Mouse (Mus musculus): ENCODE measurements around the gene Scaf4. TPM values are rescaled to one million over a fixed set of nuclear protein-coding genes. Genes with fewer than 3 reads are reported as not detected.

The Scaf4 gene
- polyA plus RNA-seq (2015; fragmentation: Nextera tagmentation; extraction: Ambion mirVana), result 7.7 and 7.9 TPM in 2 replicates

GRCm38 (mm10) chr16:90283905-90284891 lies at the start of gene Scaf4:
Scaf4 (minus strand) TSS chr16:90284503.
- Histone ChIP-seq H3K9ac (ENCODE audit: low read depth, low read length) (peak within 1 kb of the TSS; percentile 98), H3K36me3 (ENCODE audit: control insufficient read depth, insufficient read depth) (no peaks in the 10 kb centered on the region), H3K27ac (ENCODE audit: low read length) (peak within 1 kb of the TSS; percentile 97), H3K27me3 (ENCODE audit: control insufficient read depth, insufficient read depth, low read depth, low read length) (no peaks in the 10 kb centered on the region), H3K9me3 (replicated peaks; ENCODE audit: control insufficient read depth, low read length) (no peaks in the 10 kb centered on the region), H3K4me1 (ENCODE audit: control insufficient read depth, low read depth, low read length) (peaks cover 42% of the 10 kb centered on the region), H3K4me3 (ENCODE audit: low read depth, low read length) (peak within 1 kb of the TSS; percentile 100), H3K4me2 (ENCODE audit: low read depth, low read length) (peak within 1 kb of the TSS; percentile 98)
- peak; percentile 91 for ATAC-seq (ENCODE audit: low read depth)
- WGBS (ENCODE audit: insufficient replicate concordance), result under 1% methylated on average over 114 of the region's 123 CpGs

- no peak for ATAC-seq (ENCODE audit: low read depth)
- 52% methylated on average over 6 of the region's 6 CpGs for WGBS (ENCODE audit: insufficient replicate concordance)
Measured at GRCm38 (mm10) chr16:90332553-90332952, 48.2 kb upstream of the Scaf4 start.

GRCm38 (mm10) chr16:90330979-90331378 lies 46.7 kb upstream of the Scaf4 start:
- no peak for ATAC-seq (ENCODE audit: low read depth)
- Histone ChIP-seq H3K36me3 (ENCODE audit: control insufficient read depth, insufficient read depth) (no peaks in the 10 kb centered on the region), H3K9ac (ENCODE audit: low read depth, low read length) (no peak overlapping the region), H3K27me3 (ENCODE audit: control insufficient read depth, insufficient read depth, low read depth, low read length) (no peaks in the 10 kb centered on the region), H3K9me3 (replicated peaks; ENCODE audit: control insufficient read depth, low read length) (no peaks in the 10 kb centered on the region), H3K27ac (ENCODE audit: low read length) (no peak overlapping the region), H3K4me3 (ENCODE audit: low read depth, low read length) (no peak overlapping the region), H3K4me1 (ENCODE audit: control insufficient read depth, low read depth, low read length) (no peaks in the 10 kb centered on the region), H3K4me2 (ENCODE audit: low read depth, low read length) (no peak overlapping the region)
- 74% methylated on average over 6 of the region's 6 CpGs for WGBS (ENCODE audit: insufficient replicate concordance)

More at GRCm38 (mm10) chr16:90332553-90332952, 48.2 kb upstream of the Scaf4 start:
- Histone ChIP-seq H3K9me3 (replicated peaks; ENCODE audit: control insufficient read depth, low read length) (no peaks in the 10 kb centered on the region), H3K9ac (ENCODE audit: low read depth, low read length) (no peak overlapping the region), H3K27me3 (ENCODE audit: control insufficient read depth, insufficient read depth, low read depth, low read length) (no peaks in the 10 kb centered on the region), H3K4me1 (ENCODE audit: control insufficient read depth, low read depth, low read length) (no peaks in the 10 kb centered on the region), H3K36me3 (ENCODE audit: control insufficient read depth, insufficient read depth) (no peaks in the 10 kb centered on the region), H3K4me3 (ENCODE audit: low read depth, low read length) (no peak overlapping the region), H3K27ac (ENCODE audit: low read length) (no peak overlapping the region), H3K4me2 (ENCODE audit: low read depth, low read length) (no peak overlapping the region)

- ATAC-seq (ENCODE audit: low read depth), result no peak
- WGBS (ENCODE audit: insufficient replicate concordance), result 63% methylated on average over 8 of the region's 8 CpGs
Measured at GRCm38 (mm10) chr16:90329511-90329910, 45.2 kb upstream of the Scaf4 start.

GRCm38 (mm10) chr16:90322850-90323528 lies 38.7 kb upstream of the Scaf4 start:
- Histone ChIP-seq H3K4me3 (ENCODE audit: low read depth, low read length) (no peak overlapping the region), H3K27ac (ENCODE audit: low read length) (no peak overlapping the region), H3K9ac (ENCODE audit: low read depth, low read length) (no peak overlapping the region), H3K36me3 (ENCODE audit: control insufficient read depth, insufficient read depth) (no peaks in the 10 kb centered on the region), H3K9me3 (replicated peaks; ENCODE audit: control insufficient read depth, low read length) (no peaks in the 10 kb centered on the region), H3K4me2 (ENCODE audit: low read depth, low read length) (no peak overlapping the region), H3K27me3 (ENCODE audit: control insufficient read depth, insufficient read depth, low read depth, low read length) (no peaks in the 10 kb centered on the region), H3K4me1 (ENCODE audit: control insufficient read depth, low read depth, low read length) (no peaks in the 10 kb centered on the region)
- 18% methylated on average over 8 of the region's 8 CpGs for WGBS (ENCODE audit: insufficient replicate concordance)
- no peak for ATAC-seq (ENCODE audit: low read depth)

More at GRCm38 (mm10) chr16:90329511-90329910, 45.2 kb upstream of the Scaf4 start:
- H3K9ac ChIP-seq (ENCODE audit: low read depth, low read length), result no peak overlapping the region
- no peak overlapping the region for H3K27ac ChIP-seq (ENCODE audit: low read length)
- H3K4me3 ChIP-seq (ENCODE audit: low read depth, low read length), result no peak overlapping the region
- H3K4me1 ChIP-seq (ENCODE audit: control insufficient read depth, low read depth, low read length), result no peaks in the 10 kb centered on the region
- no peaks in the 10 kb centered on the region for H3K36me3 ChIP-seq (ENCODE audit: control insufficient read depth, insufficient read depth)
- no peak overlapping the region for H3K4me2 ChIP-seq (ENCODE audit: low read depth, low read length)
- H3K27me3 ChIP-seq (ENCODE audit: control insufficient read depth, insufficient read depth, low read depth, low read length), result no peaks in the 10 kb centered on the region
- H3K9me3 ChIP-seq (replicated peaks; ENCODE audit: control insufficient read depth, low read length), result no peaks in the 10 kb centered on the region

- no peak overlapping the region for H3K27ac ChIP-seq (ENCODE audit: low read length)
- no peak overlapping the region for H3K4me2 ChIP-seq (ENCODE audit: low read depth, low read length)
- no peak overlapping the region for H3K4me3 ChIP-seq (ENCODE audit: low read depth, low read length)
- WGBS (ENCODE audit: insufficient replicate concordance), result 67% methylated on average over 7 of the region's 7 CpGs
- H3K9ac ChIP-seq (ENCODE audit: low read depth, low read length), result no peak overlapping the region
- H3K27me3 ChIP-seq (ENCODE audit: control insufficient read depth, insufficient read depth, low read depth, low read length), result no peaks in the 10 kb centered on the region
- no peak for ATAC-seq (ENCODE audit: low read depth)
- H3K9me3 ChIP-seq (replicated peaks; ENCODE audit: control insufficient read depth, low read length), result no peaks in the 10 kb centered on the region
- no peaks in the 10 kb centered on the region for H3K36me3 ChIP-seq (ENCODE audit: control insufficient read depth, insufficient read depth)
- H3K4me1 ChIP-seq (ENCODE audit: control insufficient read depth, low read depth, low read length), result no peaks in the 10 kb centered on the region
Measured at GRCm38 (mm10) chr16:90319321-90319720, 35.0 kb upstream of the Scaf4 start.

- H3K4me1 ChIP-seq (ENCODE audit: control insufficient read depth, low read depth, low read length), result no peaks in the 10 kb centered on the region
- WGBS (ENCODE audit: insufficient replicate concordance), result 57% methylated on average over 12 of the region's 12 CpGs
- H3K4me3 ChIP-seq (ENCODE audit: low read depth, low read length), result no peak overlapping the region
- no peak for ATAC-seq (ENCODE audit: low read depth)
- H3K9ac ChIP-seq (ENCODE audit: low read depth, low read length), result no peak overlapping the region
- no peak overlapping the region for H3K4me2 ChIP-seq (ENCODE audit: low read depth, low read length)
- H3K27ac ChIP-seq (ENCODE audit: low read length), result no peak overlapping the region
- H3K27me3 ChIP-seq (ENCODE audit: control insufficient read depth, insufficient read depth, low read depth, low read length), result no peaks in the 10 kb centered on the region
- no peaks in the 10 kb centered on the region for H3K9me3 ChIP-seq (replicated peaks; ENCODE audit: control insufficient read depth, low read length)
- H3K36me3 ChIP-seq (ENCODE audit: control insufficient read depth, insufficient read depth), result no peaks in the 10 kb centered on the region
Measured at GRCm38 (mm10) chr16:90318372-90318926, 34.1 kb upstream of the Scaf4 start.

- Histone ChIP-seq H3K9me3 (replicated peaks; ENCODE audit: control insufficient read depth, low read length) (no peaks in the 10 kb centered on the region), H3K4me2 (ENCODE audit: low read depth, low read length) (no peak overlapping the region), H3K27me3 (ENCODE audit: control insufficient read depth, insufficient read depth, low read depth, low read length) (no peaks in the 10 kb centered on the region), H3K36me3 (ENCODE audit: control insufficient read depth, insufficient read depth) (no peaks in the 10 kb centered on the region), H3K9ac (ENCODE audit: low read depth, low read length) (no peak overlapping the region), H3K4me3 (ENCODE audit: low read depth, low read length) (no peak overlapping the region), H3K4me1 (ENCODE audit: control insufficient read depth, low read depth, low read length) (no peaks in the 10 kb centered on the region), H3K27ac (ENCODE audit: low read length) (no peak overlapping the region)
- ATAC-seq (ENCODE audit: low read depth), result no peak
- 66% methylated on average over 4 of the region's 4 CpGs for WGBS (ENCODE audit: insufficient replicate concordance)
Measured at GRCm38 (mm10) chr16:90317777-90318176, 33.5 kb upstream of the Scaf4 start.

Data from liver, embryonic 16.5 days (tissue).